Mouse (Mus musculus): ENCODE measurements around the gene Fah.

Gene Fah

DNA sequence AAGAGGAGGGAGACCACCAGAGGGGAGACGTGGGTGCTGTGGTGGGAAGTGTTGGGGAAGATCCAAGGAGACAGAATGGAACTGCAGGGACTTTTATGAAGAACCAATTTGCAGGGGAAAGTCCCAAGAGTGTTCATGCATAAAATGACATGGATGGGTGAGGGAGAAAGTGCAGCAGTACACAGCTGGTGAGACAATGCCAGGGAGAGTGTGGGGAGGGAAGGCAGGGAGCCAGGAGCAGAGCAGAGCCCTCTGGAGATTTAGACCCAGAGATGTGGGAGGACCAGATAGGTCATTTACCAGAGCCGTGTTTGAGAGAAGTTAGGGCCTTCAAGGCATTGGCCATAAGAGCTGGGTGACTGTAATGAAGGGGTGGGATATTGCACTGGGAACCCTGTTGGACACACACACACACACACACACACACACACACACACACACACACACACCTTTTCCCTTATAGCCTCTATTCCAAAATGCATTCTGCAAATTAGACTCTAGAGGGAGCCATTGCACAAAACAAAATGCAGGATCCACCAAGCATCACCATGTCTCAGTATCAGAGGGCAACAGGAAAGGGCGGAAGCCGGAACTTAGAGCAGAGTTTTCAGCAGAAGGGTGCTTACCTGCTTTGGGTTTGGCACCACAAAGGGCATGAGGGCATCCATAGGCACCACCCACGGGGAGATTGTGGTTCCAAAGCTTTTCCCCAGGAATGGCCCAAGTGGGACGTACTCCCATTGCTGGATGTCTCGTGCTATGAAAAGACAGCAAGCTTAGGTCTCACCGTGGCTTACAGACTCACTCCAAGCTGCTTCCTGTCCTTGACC, 12.2 kb downstream of the Fah start:
- DNase-seq: peak; percentile 13 to 28

DNA sequence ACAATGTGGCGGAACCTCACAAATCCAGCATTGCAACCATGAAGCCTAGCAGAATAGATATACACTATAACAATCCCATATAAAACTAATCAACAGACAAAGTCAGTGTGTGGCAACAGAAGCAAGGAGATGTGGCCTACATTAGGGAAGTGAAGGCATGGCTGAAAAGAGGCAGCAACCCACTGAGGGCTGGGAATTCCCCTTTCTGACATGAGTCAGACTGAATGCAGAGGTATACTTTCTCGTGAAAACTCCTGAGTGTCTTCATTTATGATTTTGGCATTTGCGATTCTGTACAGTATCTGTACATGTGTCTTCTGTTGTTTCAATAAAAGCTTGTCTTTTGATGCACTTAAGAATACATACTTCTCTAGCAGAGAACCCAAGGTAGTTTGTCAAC, 15.2 kb downstream of the Fah start:
- no peak for DNase-seq

DNA sequence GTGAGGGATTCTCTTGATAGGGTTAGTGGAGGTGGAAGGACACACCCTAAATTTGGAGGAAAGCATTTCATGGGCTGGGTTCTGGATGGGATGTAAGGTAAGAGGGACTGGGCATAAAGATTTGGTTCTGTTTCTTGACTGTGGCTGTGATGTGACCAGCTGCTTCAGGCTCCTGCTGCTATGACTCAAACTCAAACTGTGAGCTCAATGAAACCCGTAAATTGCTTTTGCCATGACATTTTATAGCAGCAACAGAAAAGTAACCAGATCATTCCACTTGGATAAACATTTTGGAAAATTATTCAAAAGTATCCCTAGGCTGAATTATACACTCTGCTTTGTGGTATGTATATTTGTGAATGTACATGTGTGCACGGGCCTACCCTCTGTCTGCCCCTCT, 15.9 kb downstream of the Fah start:
- no peak for DNase-seq

DNA sequence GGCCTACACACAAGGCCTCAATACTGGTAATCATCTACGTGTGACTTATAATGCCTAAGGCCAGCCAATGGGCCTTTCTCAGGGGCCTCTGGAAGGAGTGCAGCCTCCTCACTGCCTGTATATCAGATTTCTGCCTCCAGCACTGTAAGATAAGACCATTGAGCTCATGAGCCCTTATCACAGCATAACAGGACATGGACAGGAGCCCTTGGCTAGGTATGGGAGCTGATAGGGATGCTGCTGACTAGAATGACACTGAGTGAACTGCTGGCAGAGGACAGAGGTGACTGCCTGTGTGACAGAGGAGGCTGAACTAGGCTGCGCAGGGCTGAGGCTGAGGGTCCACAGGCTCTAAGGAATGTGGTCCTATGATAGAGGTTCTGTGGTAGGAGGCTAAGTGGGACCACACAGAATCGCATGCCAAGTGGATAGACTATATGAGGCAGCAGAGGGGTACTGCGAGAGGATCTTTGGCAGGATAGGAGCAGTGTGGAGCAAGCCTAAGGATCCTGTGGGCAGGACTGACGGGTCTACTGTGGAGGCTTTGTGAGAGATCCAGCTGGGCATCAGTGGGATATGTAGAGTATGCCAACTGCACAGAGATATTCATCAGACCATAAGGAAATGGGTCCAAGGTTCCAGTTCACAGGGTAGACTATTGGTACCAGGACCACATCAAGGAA, 19.3 kb downstream of the Fah start:
- no peak for DNase-seq

DNA sequence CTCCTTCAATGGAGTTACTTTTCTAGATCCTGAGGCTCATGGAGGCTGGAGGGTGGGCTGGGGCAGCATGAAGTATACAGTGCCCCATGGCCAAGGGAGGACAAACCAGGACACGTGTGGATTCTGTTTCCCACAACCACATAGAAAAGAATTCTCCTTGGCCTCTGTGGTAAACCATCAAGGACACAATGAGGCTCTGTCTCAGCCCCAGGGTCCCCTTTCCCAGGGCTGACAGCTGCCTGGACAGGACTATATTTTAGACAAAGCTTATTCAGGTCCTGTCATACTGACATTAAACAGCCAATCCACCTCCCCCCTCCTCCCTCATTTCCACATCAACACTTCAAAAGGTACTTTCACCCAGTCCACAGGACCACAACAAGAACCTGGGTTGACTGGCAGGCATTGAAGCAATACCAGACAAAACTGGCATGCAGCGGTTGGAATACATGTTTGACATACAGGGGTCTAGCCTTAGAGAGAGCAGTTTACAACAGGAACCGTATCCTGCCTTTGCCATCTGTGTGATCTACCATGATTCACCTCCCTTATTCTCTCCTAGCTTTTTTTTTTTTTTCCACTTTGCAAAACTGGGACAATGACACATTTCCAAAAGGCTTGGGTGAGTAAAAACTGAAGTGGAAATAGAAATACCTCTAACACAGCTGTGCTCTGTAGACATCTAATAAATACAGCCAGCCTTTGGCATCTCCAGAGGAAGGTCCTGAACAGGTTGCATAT, 20.0 kb downstream of the Fah start:
- no peak for DNase-seq

DNA sequence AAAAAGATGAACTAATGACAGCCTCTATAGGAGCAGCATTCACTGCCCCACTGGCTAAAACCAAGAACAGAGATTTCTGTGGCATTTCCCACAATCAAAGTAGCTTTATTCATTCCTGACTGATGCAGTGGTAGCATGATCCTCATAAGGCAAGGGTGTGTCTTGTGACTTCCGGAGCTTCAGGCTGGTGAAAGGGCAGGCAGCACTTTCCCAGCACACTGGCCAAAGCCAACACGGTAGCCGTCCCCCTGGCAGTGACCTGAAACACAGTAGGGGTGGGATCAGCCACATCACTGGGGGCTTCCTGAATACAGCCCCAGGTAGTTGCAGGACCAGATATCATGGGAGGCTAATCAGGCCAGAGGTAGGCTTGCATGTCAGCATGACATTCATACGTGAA, 21.4 kb downstream of the Fah start:
- DNase-seq: no peak

DNA sequence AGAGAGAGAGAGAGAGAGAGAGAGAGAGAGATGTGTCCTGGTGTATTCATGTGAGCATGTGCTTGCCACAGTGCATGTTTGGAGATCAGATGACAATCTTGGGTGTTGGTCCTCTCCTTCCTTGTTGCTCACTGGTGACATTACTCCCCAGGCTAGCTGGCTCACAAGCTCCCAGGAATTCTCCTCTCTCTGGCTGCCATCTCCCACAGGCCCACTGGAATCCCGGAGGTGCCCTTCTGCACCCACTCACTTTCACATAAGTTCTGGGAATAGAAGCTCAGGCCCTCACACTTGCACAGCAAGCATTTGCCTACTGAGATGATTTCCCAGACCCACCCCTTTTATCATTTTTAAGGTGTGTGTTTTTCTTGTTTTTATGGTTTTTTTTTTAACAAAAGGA, 26.8 kb downstream of the Fah start:
- DNase-seq: no peak

DNA sequence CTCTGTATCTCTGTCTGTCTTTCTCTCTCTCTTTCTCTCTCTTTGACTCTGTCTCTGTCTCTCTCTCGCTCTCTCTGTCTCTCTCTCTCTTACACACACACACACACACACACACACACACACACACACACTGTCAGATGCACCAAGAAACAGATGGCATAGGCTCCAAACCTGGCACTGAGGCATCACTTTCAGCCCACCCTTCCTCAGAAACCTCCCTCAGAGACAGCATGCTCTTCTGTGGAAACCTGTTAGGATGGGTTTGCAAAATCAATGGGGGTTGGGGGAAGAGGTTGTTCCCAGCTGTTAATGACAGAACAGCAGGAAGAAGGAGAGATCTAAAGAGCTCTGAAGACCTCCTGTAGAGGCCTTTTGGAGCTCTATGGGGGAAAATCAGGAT, 27.7 kb downstream of the Fah start:
- no peak for DNase-seq

DNA sequence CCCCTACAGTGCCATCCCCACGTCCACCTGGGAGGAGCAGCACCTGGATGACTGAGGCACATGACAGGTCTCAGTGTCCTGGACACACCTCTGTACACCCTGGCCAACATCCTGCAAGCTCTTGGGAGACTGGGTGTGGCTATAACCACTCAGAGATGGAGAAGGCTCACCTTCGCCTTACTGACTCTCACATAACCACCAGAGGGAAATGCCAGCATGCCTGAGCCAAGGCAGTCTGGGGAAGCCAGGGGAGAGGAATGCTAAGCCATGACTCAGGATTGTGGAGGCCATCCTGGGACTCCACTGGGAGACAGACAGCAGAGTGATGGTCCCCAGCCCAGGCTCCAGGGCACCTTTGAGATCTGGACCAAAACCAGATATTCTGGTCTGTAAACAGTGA, 29.5 kb downstream of the Fah start:
- DNase-seq: no peak

DNA sequence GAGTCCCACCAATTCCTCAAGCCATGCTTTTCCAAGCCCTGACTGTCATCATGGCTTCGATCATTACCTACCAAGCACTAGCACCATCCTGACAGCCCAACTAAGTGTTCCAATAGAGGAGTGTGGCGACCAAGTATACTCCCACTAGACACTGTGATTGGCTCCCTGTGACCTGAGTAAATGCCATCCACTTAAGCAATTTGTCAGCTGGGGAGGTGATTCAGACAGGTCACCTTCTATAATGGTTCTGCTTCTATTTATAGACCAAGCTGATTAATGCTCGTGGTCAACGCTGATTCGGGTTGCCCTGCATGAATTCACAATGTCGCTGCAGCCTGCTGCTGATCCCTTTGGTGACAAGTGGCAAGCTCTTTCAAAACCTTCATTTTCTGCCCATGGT, 40.3 kb downstream of the Fah start:
- DNase-seq: no peak

DNA sequence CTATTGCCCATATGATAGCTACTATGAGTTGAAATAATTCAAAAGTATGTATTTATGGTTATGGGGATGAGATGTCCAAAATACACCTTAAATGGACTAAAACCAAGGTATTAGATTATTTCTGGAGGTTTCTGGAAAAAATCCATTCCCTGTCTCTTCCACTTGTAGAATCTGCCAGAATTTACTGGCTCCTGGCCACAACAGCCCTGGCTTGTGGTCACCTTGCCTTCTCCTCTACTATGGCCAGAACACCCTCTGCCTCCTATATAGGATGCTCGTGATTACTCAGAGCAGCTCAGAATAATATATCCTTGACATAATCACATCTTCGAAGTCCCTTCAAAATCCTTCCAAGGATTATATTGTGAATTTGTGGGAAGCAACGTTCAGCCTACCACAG, 42.3 kb downstream of the Fah start:
- DNase-seq: no peak

DNA sequence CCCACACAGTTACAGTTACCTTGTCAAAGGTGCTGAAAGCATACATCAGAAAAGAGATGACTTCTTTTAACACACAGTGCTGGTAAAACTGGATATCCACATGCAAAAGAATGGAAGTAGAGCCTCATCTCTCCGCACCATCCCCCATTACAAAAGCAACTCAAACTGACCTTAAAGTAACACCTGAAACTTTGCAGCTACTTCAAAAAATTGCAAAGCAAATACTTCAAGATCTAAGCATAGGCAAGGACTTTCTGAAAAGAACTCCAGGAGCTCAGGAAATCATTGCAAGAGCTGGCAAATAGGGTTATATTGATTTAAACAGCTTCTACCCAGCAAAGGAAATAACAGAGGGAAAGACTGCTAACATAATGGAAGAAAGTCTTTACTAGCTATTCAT, 46.0 kb downstream of the Fah start:
- DNase-seq: no peak

DNA sequence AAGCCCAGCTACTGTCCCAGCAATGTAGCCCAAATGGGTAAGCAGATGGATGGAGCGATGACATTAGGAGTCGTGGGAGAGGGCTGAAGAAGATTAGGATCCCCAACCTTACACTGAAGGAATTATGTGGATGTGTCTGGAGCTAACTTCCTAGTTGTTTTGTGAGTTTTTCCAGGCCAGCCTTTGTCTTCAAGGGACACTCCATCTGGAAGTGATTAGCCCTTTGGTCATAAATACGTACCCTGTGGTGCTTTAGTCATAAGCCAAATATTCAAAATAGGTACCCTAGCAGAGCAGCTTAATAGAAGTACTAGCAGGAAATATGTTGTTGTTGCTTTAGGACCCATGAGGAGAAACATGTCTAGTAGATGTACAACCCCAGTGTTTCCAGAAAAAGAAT, 49.2 kb downstream of the Fah start:
- no peak for DNase-seq

DNA sequence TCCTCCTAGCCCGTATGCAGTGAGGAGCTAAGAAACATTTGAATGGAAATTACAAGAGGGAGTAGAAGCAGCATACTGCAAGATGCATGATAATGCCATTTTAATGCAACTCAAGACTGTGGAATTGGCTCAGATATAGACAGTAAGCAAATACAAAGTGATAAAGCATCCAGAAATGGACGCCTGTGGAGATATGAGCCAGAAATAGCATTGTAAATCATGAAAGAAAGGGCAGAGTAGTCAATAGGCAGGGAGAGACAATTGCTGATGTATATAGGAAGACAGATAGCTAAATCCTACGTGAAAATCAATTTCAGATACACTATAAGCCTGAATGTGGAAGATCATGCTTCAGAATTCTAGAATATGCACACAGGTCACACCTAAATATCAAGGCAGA, 51.2 kb downstream of the Fah start:
- no peak for DNase-seq

DNA sequence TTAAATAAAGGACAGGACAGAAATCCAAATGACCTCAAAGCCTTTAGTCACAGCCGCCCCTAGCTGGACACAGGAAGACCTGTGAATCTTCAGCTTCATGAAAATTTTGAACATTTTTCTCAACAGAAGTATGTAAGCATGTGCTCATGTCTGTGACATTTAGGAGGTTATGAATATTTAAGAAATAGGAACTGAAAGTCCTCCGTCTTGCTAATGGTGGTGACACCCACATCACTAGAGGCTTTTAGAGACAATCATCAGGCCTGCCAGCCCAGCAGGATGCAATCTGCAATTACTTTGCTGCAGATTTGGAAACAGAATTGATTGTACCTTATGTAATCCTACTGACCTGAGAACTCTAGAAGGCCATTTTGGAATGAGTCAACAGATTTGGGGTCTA, 55.0 kb downstream of the Fah start:
- no peak for DNase-seq

DNA sequence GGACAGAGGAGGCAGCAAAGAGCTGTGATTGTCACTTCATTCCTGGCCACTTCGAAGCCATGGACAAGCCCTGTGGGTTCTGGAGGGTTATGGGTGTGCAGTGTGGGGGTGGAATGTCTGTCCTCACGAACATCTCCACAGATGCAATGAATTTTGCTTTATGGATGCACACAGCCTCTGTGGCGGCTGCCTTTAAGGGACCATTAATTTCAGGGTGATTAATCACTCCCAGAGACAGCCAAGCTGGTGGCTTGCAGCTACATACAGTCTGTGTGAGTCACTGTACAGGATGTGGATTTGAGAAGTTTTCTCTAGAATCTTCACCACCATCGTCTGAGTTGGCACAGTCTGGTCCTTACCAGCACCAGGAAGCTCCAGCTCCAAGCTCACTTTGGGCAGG, 59.9 kb downstream of the Fah start:
- DNase-seq: no peak

DNA sequence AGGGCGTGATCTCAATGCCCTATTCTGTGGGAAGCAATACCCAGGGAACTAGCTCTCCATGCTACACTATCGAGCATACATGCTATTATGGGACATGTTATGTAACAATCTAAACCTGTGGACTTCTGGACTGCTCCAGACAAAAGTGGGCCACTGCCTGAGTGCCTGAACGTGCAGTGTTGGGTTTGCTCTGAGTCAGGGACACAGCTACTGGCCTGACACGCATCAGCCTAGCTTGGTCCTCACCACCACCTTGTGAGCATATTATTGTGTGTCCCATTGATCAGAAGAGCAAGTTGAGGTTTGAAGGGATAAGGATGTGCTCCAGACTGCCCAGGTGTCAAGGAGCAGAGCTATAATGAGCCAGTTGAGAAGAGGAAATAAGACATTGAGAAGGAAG, 61.6 kb downstream of the Fah start:
- DNase-seq: no peak

Measured in spleen, adult 18-20 months (tissue).